Mouse (Mus musculus) liver, adult 2 months (tissue): ENCODE results near the gene Spata48. TPM values are rescaled to one million over a fixed set of nuclear protein-coding genes. Genes with fewer than 3 reads are reported as not detected.

Experiments used
- DNase-seq: peaks from one replicate; pipeline ENCODE4 v3.0.0-alpha.2; 2011; ENCODE audit warnings: low read depth, low spot score; ENCODE audit errors: extremely low read depth
- H3K27ac ChIP-seq: fragments of 200-500 bp; replicated peaks from 2 replicates; pipeline ENCODE4 v1.5.1; 2012; ENCODE audit warnings: low read depth, mild to moderate bottlenecking, control low read depth, inconsistent platforms, low read length; ENCODE audit not compliant: insufficient read depth
- H3K27me3 ChIP-seq: fragments of 200-500 bp; 2 replicates; pipeline ENCODE4 v1.6.1; 2012; ENCODE audit warnings: mild to moderate bottlenecking, moderate library complexity, low read length, inconsistent platforms; ENCODE audit not compliant: control insufficient read depth, insufficient read depth
- H3K36me3 ChIP-seq: fragments of 200-500 bp; 2 replicates; pipeline ENCODE4 v1.6.1; 2012; ENCODE audit warnings: low read length, inconsistent platforms; ENCODE audit not compliant: control insufficient read depth, insufficient read depth
- H3K4me1 ChIP-seq: fragments of 200-500 bp; 2 replicates; pipeline ENCODE4 v1.6.1; 2011; ENCODE audit warnings: low read length; ENCODE audit not compliant: control insufficient read depth, insufficient read depth
- H3K4me3 ChIP-seq: fragments of 200-500 bp; 2 replicates; pipeline ENCODE4 v1.5.1; 2011; ENCODE audit warnings: low read depth, mild to moderate bottlenecking, control low read depth, low read length, moderate library complexity; ENCODE audit not compliant: insufficient read depth
- H3K79me2 ChIP-seq: fragments of 200-500 bp; 2 replicates; pipeline ENCODE4 v1.6.1; 2012; ENCODE audit warnings: inconsistent platforms, mild to moderate bottlenecking, low read length, moderate library complexity; ENCODE audit not compliant: control insufficient read depth, insufficient read depth
- H3K9ac ChIP-seq: fragments of 200-500 bp; 2 replicates; pipeline ENCODE4 v1.6.1; 2012; ENCODE audit warnings: low read depth, mild to moderate bottlenecking, control low read depth, inconsistent platforms, low read length
- CTCF ChIP-seq: fragments of 200-500 bp; IDR thresholded peaks from 2 replicates; pipeline ENCODE4 v1.5.1; 2011; ENCODE audit warnings: low read depth, low read length, control low read depth
- POLR2A ChIP-seq: fragments of 200-500 bp; IDR thresholded peaks from 2 replicates; pipeline ENCODE4 v1.6.1; 2011; ENCODE audit warnings: low read length, control low read depth; ENCODE audit not compliant: insufficient read depth; ENCODE audit errors: extremely low read depth
- WGBS: fragments of 180-500 bp; shearing (Covaris S2); methylation state at CpG from one replicate; pipeline ENCODE4 v1.1.7; 2018; 5-methylcytosine and 5-hydroxymethylcytosine counted together
- polyA plus RNA-seq: library from polyadenylated mRNA; depleted of rRNA; stranded (reverse); fragments of >200 nt; gene quantifications from 2 replicates; pipeline ENCODE4 v1.2.3, GENCODE M21; 2012
- total RNA-seq: library from RNA; depleted of rRNA; stranded (reverse); fragments of >200 nt; gene quantifications from 2 replicates; pipeline ENCODE4 v1.2.3, GENCODE M21; 2014

Spata48 gene
- total and polyA plus RNA-seq, 2 experiments: not detected

DNA sequence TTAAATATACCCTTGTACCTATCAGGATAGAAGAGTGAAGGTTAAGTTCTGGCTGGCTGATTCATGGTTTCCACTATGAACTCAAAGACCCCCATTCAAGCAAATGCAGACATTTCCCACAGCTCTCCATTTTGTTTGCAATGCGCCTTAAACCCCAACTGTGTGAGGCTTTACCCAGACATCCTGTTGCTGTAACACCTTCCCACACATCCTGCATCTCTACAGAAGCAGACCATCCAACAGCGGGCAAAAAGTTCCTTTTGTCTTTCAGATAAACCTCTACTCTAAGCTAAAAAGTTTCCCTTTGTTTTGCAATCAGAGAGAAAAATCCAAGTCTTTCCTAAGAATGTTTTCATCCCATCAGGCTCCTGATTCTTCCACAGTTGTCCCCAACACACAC lies 50.2 kb downstream of the Spata48 start:
- no peak overlapping the region for H3K27ac ChIP-seq
- no peak overlapping the region for H3K4me3 ChIP-seq
- H3K79me2 ChIP-seq: no peaks in the 10 kb centered on the region
- H3K9ac ChIP-seq: no peak overlapping the region
- no peak for DNase-seq
- TF ChIP-seq CTCF: no peak
- TF ChIP-seq POLR2A: no peak
- H3K4me1 ChIP-seq: no peaks in the 10 kb centered on the region
- H3K36me3 ChIP-seq: no peaks in the 10 kb centered on the region
- H3K27me3 ChIP-seq: no peaks in the 10 kb centered on the region
- WGBS: 37% methylated on average over 2 of the region's 2 CpGs

DNA sequence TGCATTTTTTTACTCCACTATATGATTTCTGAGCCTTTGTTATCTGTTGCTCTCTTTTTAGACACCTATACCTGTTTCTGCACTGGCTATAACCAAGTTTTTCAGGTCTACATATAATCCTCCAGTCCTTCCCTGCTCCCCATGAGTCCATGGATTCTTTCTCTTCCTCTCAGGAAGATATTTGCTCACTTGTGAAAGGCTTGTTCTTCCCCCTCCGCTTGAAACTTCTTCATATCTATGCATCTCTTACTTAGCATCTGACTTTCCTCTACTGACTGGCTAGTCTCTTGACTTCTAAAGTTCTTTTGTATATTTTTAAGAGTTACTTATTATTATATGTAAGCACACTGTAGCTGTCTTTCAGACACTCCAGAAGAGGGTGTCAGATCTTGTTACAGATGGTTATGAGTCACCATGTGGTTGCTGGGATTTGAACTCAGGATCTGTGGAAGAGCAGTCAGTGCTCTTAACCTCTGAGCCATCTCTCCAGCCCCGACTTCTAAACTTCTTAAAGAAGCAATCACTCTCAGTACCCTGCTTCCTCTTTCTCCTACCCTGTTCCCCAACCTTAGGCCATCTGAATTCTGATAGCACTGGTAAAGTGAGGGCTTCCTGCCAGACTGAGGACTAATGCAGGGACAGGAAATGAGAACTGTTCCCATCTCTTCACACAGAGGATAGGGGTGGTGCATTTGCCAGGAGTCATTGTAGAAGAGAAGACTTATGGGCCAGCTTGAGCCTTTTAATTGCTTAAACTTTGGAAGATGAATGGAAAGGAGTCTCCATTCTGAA lies 51.3 kb downstream of the Spata48 start:
- TF ChIP-seq POLR2A: no peak
- no peak overlapping the region for H3K4me3 ChIP-seq
- no peaks in the 10 kb centered on the region for H3K4me1 ChIP-seq
- H3K36me3 ChIP-seq: no peaks in the 10 kb centered on the region
- H3K27ac ChIP-seq: no peak overlapping the region
- H3K79me2 ChIP-seq: no peaks in the 10 kb centered on the region
- WGBS: 64% methylated on average over 2 of the region's 2 CpGs
- H3K27me3 ChIP-seq: no peaks in the 10 kb centered on the region
- peak; percentile 13 for DNase-seq
- no peak overlapping the region for H3K9ac ChIP-seq

DNA sequence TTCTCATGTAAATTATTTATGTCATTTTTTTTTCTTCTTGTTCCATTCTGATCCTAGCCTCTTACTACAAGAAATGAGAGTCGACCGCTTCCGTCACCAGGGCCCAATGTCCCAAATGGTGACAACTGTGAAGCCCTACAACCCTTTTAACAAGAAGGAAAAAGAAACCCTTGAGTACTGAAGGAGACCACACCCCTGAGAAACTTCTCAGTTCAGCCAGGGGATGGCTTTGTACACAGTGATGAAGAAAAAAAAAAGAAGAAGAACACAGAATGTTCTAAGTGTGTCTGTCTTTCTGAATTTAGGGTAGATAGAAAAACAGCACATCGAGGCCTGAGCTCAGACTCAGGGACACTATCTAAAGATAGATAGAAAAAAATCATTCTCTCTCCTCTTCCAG lies 53.0 kb downstream of the Spata48 start:
- no peaks in the 10 kb centered on the region for H3K4me1 ChIP-seq
- no peak for DNase-seq
- H3K9ac ChIP-seq: no peak overlapping the region
- no peaks in the 10 kb centered on the region for H3K27me3 ChIP-seq
- 91% methylated on average over 4 of the region's 4 CpGs for WGBS
- H3K27ac ChIP-seq: no peak overlapping the region
- TF ChIP-seq POLR2A: no peak
- no peak for TF ChIP-seq CTCF
- no peak overlapping the region for H3K4me3 ChIP-seq
- H3K79me2 ChIP-seq: no peaks in the 10 kb centered on the region
- H3K36me3 ChIP-seq: no peaks in the 10 kb centered on the region

DNA sequence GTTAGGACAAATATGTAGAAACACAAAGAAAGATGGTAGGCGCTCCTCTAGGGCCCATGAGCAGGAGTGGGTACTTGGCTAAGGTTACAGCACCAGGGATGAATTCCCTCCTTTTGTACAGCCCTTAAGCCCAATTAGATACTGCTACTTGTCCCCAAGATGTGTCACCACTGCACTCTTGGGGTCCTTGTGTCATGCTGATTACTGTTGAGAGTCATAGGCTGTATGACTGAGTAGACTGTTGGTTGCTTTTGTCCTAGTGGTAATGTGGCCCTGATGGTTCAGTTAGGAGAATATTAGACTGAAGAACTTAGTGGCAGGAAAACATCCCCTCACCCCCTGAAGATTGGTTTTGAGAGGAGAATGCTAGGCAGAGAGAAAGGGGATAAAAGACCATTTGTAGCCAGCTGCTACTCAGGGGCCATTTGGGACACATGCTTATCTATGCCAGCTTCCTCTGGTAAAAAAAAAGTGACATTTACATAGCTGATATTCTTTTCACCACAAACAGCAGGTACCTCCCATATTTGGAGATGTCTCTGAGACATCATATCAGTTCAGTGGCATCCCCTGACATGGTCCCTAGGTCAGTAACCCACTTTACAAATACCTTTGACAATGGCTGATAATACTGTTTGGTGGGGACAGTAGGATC lies 56.0 kb downstream of the Spata48 start:
- no peak overlapping the region for H3K27ac ChIP-seq
- DNase-seq: no peak
- 75% methylated on average over 1 of the region's 1 CpGs for WGBS
- H3K36me3 ChIP-seq: no peaks in the 10 kb centered on the region
- TF ChIP-seq CTCF: no peak
- TF ChIP-seq POLR2A: no peak
- no peak overlapping the region for H3K4me3 ChIP-seq
- no peaks in the 10 kb centered on the region for H3K4me1 ChIP-seq
- H3K27me3 ChIP-seq: no peaks in the 10 kb centered on the region
- no peaks in the 10 kb centered on the region for H3K79me2 ChIP-seq
- H3K9ac ChIP-seq: no peak overlapping the region

DNA sequence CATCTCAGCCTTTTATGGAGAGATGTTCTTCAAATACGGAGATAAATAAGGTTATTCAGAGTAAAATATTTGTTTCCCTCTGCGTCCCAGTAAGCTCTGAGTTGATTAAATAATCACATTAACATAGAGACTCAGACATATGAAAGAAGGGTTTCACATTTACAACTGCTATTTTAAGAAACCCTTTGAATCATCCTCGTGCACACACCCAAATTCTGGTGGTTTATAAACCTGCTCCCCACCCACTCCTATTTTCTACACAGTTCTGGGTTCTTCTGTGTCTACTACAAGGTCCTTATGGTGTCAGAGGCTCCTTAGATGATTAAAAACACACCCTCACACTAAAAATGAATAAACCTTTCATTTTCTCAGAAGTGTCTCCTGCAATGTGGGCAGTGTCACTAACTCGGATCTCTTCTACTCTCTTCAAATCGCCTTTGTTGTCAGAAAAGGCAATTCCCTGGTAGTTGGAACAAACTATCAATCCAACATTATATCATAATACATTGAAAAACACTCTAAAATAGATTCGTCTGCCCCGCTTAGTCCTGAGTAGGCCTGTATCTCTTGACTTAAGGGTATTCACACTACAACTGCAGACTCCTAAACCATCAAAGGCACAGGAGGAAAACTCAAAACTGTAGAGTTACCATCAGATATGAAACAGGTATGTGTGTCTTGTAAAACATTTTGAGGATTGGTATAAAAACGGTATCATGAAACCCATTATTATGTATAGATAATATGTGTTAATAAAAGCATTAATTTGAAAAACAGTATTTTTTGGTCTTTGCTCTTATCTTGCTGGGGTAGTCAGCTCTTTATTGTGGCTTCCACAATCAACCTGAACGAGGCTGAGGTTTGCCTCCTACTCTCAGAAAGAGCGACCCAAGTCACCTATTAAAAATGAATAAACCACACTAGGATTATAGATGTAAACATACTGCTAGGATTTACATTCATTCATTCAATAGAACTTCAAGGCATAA lies 57.7 kb downstream of the Spata48 start:
- no peaks in the 10 kb centered on the region for H3K79me2 ChIP-seq
- no peaks in the 10 kb centered on the region for H3K27me3 ChIP-seq
- no peak for TF ChIP-seq CTCF
- no peak for TF ChIP-seq POLR2A
- no peak overlapping the region for H3K9ac ChIP-seq
- no peak for DNase-seq
- H3K36me3 ChIP-seq: no peaks in the 10 kb centered on the region
- no peak overlapping the region for H3K27ac ChIP-seq
- H3K4me3 ChIP-seq: no peak overlapping the region
- 79% methylated on average over 10 of the region's 10 CpGs for WGBS
- H3K4me1 ChIP-seq: no peaks in the 10 kb centered on the region
